Mouse (Mus musculus): ENCODE data around the gene Capza2.

- TF ChIP-seq TCF12 (IDR thresholded peaks at IDR 0.05; ENCODE audit: insufficient read depth, poor library complexity, severe bottlenecking) (no peak), E2F4 (IDR thresholded peaks at IDR 0.05; ENCODE audit: insufficient read depth) (no peak), POLR2A (IDR thresholded peaks at IDR 0.05; ENCODE audit: insufficient read length, low read depth) (no peak), MAX (IDR thresholded peaks at IDR 0.05; ENCODE audit: low read depth) (no peak)
Measured at GRCm38 (mm10) chr6:17621436-17621835, 14.6 kb upstream of the Capza2 start.
